In the genomic region with DNA sequence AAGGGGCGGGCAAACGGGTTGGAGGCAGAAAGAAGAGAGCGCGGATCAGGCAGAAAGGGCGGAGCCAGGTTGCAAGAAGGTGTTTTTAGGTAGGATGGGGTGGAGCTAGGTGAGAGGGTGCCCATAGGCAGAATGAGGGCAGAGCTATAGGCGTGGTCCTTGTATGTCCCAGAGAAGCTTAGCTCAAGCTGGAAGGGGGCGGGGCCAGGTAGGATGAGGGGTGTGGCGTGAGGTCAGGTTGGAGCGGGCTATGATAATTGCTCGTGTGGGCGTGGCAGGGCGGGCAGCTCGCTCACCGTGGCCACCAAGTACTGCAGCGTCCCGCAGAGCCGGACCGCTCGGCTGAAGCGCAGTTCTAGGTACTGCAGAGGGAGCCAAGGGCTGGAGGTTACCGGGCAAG, we compare ENCODE assay signal across 8 mouse cellular contexts. TPM values are rescaled to one million over a fixed set of nuclear protein-coding genes. Genes with fewer than 3 reads are reported as not detected.
A peak's percentile ranks its signal among the peaks of the same experiment; 100 is the strongest.
DNase-seq lines count a peak whose midpoint lies in the region; ATAC-seq and TF ChIP-seq lines count a peak whose summit lies in the region.

No protein-coding gene starts in this region.

- H3K4me1 ChIP-seq in hindbrain, embryonic 10.5 days (replicated peaks), result peaks cover 46% of the 10 kb centered on the region
- peaks cover 9% of the 10 kb centered on the region; the same call in 1 of the 2 replicates for H3K4me1 ChIP-seq in hindbrain, embryonic 11.5 days (replicated peaks; ENCODE audit: control insufficient read depth, insufficient read depth, low read length)
- H3K4me1 ChIP-seq in intestine, embryonic 16.5 days (ENCODE audit: control insufficient read depth, insufficient read depth, low read length), result peaks cover 18% of the 10 kb centered on the region
- H3K4me1 ChIP-seq in liver, embryonic 13.5 days (replicated peaks), result peaks cover 57% of the 10 kb centered on the region
- H3K4me1 ChIP-seq in stomach, embryonic 15.5 days, result peaks cover 31% of the 10 kb centered on the region
- H3K4me1 ChIP-seq in thymus, adult 2 months (replicated peaks; ENCODE audit: control insufficient read depth, insufficient read depth, low read length), result peaks cover 3% of the 10 kb centered on the region

- H3K27ac ChIP-seq in hindbrain, embryonic 10.5 days, result no peak overlapping the region
- no peak overlapping the region for H3K27ac ChIP-seq in hindbrain, embryonic 11.5 days (ENCODE audit: low read depth, low read length)
- no peak overlapping the region for H3K27ac ChIP-seq in intestine, embryonic 16.5 days (ENCODE audit: low read length)
- no peak overlapping the region for H3K27ac ChIP-seq in liver, embryonic 13.5 days
- no peak overlapping the region for H3K27ac ChIP-seq in stomach, embryonic 15.5 days
- H3K27ac ChIP-seq in thymus, adult 2 months (ENCODE audit: control insufficient read depth, insufficient read depth, low read length), result no peak overlapping the region

- H3K4me2 ChIP-seq in hindbrain, embryonic 11.5 days (replicated peaks; ENCODE audit: low read depth, low read length), result no peak overlapping the region
- peak overlapping the region; percentile 50 for H3K4me2 ChIP-seq in intestine, embryonic 16.5 days (ENCODE audit: low read depth, low read length)
- peak overlapping the region; percentile 2; the same call in 1 of the 2 replicates for H3K4me2 ChIP-seq in liver, embryonic 13.5 days
- H3K4me2 ChIP-seq in stomach, embryonic 15.5 days, result peak overlapping the region; percentile 54

- intact Hi-C loops in left cerebral cortex, postnatal 14 days (cut with DNase I), result loop anchor here (10.0 kb wide), 1 partner anchor 483 kb away; the partner anchor contains the start of gene Ocel1

- peaks cover 74% of the 10 kb centered on the region for H3K27me3 ChIP-seq in hindbrain, embryonic 10.5 days (ENCODE audit: insufficient read depth, poor library complexity, severe bottlenecking)
- peaks cover 39% of the 10 kb centered on the region for H3K27me3 ChIP-seq in hindbrain, embryonic 11.5 days (ENCODE audit: control insufficient read depth, insufficient read depth, low read length)
- H3K27me3 ChIP-seq in intestine, embryonic 16.5 days (replicated peaks; ENCODE audit: control insufficient read depth, insufficient read depth, low read length), result peaks cover 32% of the 10 kb centered on the region
- peaks cover 76% of the 10 kb centered on the region for H3K27me3 ChIP-seq in liver, embryonic 13.5 days
- peaks cover 38% of the 10 kb centered on the region for H3K27me3 ChIP-seq in stomach, embryonic 15.5 days (replicated peaks)
- peaks cover 4% of the 10 kb centered on the region; the same call in 1 of the 2 replicates for H3K27me3 ChIP-seq in thymus, adult 2 months (ENCODE audit: control insufficient read depth, insufficient read depth, low read length)

- peak overlapping the region; percentile 18; the same call in 1 of the 2 replicates for H3K4me3 ChIP-seq in hindbrain, embryonic 10.5 days
- no peak overlapping the region for H3K4me3 ChIP-seq in hindbrain, embryonic 11.5 days (ENCODE audit: low read depth, low read length)
- peak overlapping the region; percentile 38 for H3K4me3 ChIP-seq in intestine, embryonic 16.5 days (ENCODE audit: low read length)
- 0 out of 2 replicates have a peak overlapping the region, but pooled peaks have one; percentile 35 for H3K4me3 ChIP-seq in liver, embryonic 13.5 days (replicated peaks)
- peak overlapping the region; percentile 32 for H3K4me3 ChIP-seq in stomach, embryonic 15.5 days (replicated peaks)
- no peak overlapping the region for H3K4me3 ChIP-seq in thymus, adult 2 months (ENCODE audit: control insufficient read depth, insufficient read depth, low read length)

- WGBS in hindbrain, embryonic 10.5 days, result 6% methylated on average over 21 of the region's 21 CpGs
- WGBS in hindbrain, embryonic 11.5 days, result 6% methylated on average over 21 of the region's 21 CpGs
- 10% methylated on average over 21 of the region's 21 CpGs for WGBS in intestine, embryonic 16.5 days
- 10% methylated on average over 21 of the region's 21 CpGs for WGBS in liver, embryonic 13.5 days (ENCODE audit: insufficient replicate concordance)
- 5% methylated on average over 21 of the region's 21 CpGs for WGBS in stomach, embryonic 15.5 days
- WGBS in thymus, adult 2 months, result 10% methylated on average over 21 of the region's 21 CpGs

- TF ChIP-seq POLR2A in thymus, adult 2 months (IDR thresholded peaks at IDR 0.05; ENCODE audit: control insufficient read depth, extremely low read depth, insufficient read depth, low read length, poor library complexity), result no peak

- H3K36me3 ChIP-seq in hindbrain, embryonic 10.5 days, result peaks cover 45% of the 10 kb centered on the region
- H3K36me3 ChIP-seq in hindbrain, embryonic 11.5 days (ENCODE audit: control insufficient read depth, insufficient read depth, low read length), result no peaks in the 10 kb centered on the region; the same call in 1 of the 2 replicates
- peaks cover 13% of the 10 kb centered on the region for H3K36me3 ChIP-seq in intestine, embryonic 16.5 days (ENCODE audit: control insufficient read depth, insufficient read depth, low read length)
- peaks cover 32% of the 10 kb centered on the region for H3K36me3 ChIP-seq in liver, embryonic 13.5 days
- peaks cover 17% of the 10 kb centered on the region for H3K36me3 ChIP-seq in stomach, embryonic 15.5 days
- H3K36me3 ChIP-seq in thymus, adult 2 months (ENCODE audit: control insufficient read depth, insufficient read depth, low read length), result peaks cover 14% of the 10 kb centered on the region

- no peak overlapping the region for H3K9ac ChIP-seq in hindbrain, embryonic 11.5 days (ENCODE audit: low read depth, low read length)
- no peak overlapping the region for H3K9ac ChIP-seq in intestine, embryonic 16.5 days (ENCODE audit: low read depth, low read length)
- no peak overlapping the region for H3K9ac ChIP-seq in liver, embryonic 13.5 days
- no peak overlapping the region for H3K9ac ChIP-seq in stomach, embryonic 15.5 days

- no peak for ATAC-seq in hindbrain, embryonic 11.5 days (ENCODE audit: low FRiP score)
- ATAC-seq in intestine, embryonic 16.5 days, result peak; percentile 76
- peak; percentile 19; the same call in 1 of the 2 replicates for ATAC-seq in liver, embryonic 13.5 days (ENCODE audit: low read depth)
- peak; percentile 72 for ATAC-seq in stomach, embryonic 15.5 days (ENCODE audit: insufficient read depth, low FRiP score, low read depth)

- H3K9me3 ChIP-seq in hindbrain, embryonic 10.5 days, result no peaks in the 10 kb centered on the region
- no peaks in the 10 kb centered on the region for H3K9me3 ChIP-seq in hindbrain, embryonic 11.5 days (ENCODE audit: control insufficient read depth, low read length)
- H3K9me3 ChIP-seq in intestine, embryonic 16.5 days (ENCODE audit: control insufficient read depth, low read length), result no peaks in the 10 kb centered on the region
- H3K9me3 ChIP-seq in liver, embryonic 13.5 days (replicated peaks), result no peaks in the 10 kb centered on the region
- H3K9me3 ChIP-seq in stomach, embryonic 15.5 days, result no peaks in the 10 kb centered on the region

- DNase-seq in hindbrain, embryonic 10.5 days (ENCODE audit: low spot score), result no peak
- no peak for DNase-seq in hindbrain, embryonic 11.5 days (ENCODE audit: low spot score)
- peak; percentile 65 for DNase-seq in liver, embryonic 13.5 days
- no peak for DNase-seq in left cerebral cortex, postnatal 14 days (ENCODE audit: low spot score in 2 of 2)
- no peak for DNase-seq in gastrocnemius, postnatal 10 days
- DNase-seq in thymus, adult 2 months, result no peak

- TF ChIP-seq CTCF in thymus, adult 2 months (IDR thresholded peaks at IDR 0.05; ENCODE audit: borderline replicate concordance, control insufficient read depth, extremely low read depth, insufficient read depth, low read length, poor library complexity), result no peak

RNA-seq across cellular contexts. Expression of gene Slc5a5, which starts 1.2 kb away (rescaled TPM):
- polyA plus RNA-seq in hindbrain, embryonic 10.5 days (2016; fragmentation: Nextera tagmentation; extraction: Ambion mirVana), result 0.39 and 0.59 TPM in 2 replicates
- polyA plus RNA-seq in hindbrain, embryonic 11.5 days (2014; fragmentation: Nextera tagmentation; extraction: Ambion mirVana), result 0.47 and 0.71 TPM in 2 replicates
- polyA plus RNA-seq in intestine, embryonic 16.5 days (2015; fragmentation: Nextera tagmentation; extraction: Ambion mirVana), result 0.31 and 0.32 TPM in 2 replicates
- polyA plus RNA-seq in liver, embryonic 13.5 days (2015; fragmentation: Nextera tagmentation; extraction: Ambion mirVana), result 0.03 TPM in 2 replicates
- polyA plus RNA-seq in stomach, embryonic 15.5 days (2015; fragmentation: Nextera tagmentation; extraction: Ambion mirVana), result 4.1 and 6.0 TPM in 2 replicates
- total RNA-seq in left cerebral cortex, postnatal 14 days (2021), result 10 to 100 TPM in 1 of 2 experiments, 1 to 10 TPM in 1; 8.4 to 10.3 TPM
- total RNA-seq in gastrocnemius, postnatal 10 days (2021), result under 1 TPM in 1 of 2 experiments, not detected in 1; 0.09 TPM
- polyA plus RNA-seq in thymus, adult 2 months (2012; rRNA removed), result 0.80 and 1.4 TPM in 2 replicates

RNA-seq across cellular contexts. Expression of gene Rpl18a, which starts 5.9 kb away (rescaled TPM):
- polyA plus RNA-seq in hindbrain, embryonic 10.5 days (2016; fragmentation: Nextera tagmentation; extraction: Ambion mirVana), result 3,443 and 3,791 TPM in 2 replicates
- polyA plus RNA-seq in hindbrain, embryonic 11.5 days (2014; fragmentation: Nextera tagmentation; extraction: Ambion mirVana), result 3,048 and 3,182 TPM in 2 replicates
- polyA plus RNA-seq in intestine, embryonic 16.5 days (2015; fragmentation: Nextera tagmentation; extraction: Ambion mirVana), result 4,291 and 4,407 TPM in 2 replicates
- polyA plus RNA-seq in liver, embryonic 13.5 days (2015; fragmentation: Nextera tagmentation; extraction: Ambion mirVana), result 2,606 and 3,100 TPM in 2 replicates
- 3,920 and 3,932 TPM in 2 replicates for polyA plus RNA-seq in stomach, embryonic 15.5 days (2015; fragmentation: Nextera tagmentation; extraction: Ambion mirVana)
- 100 to 1,000 TPM; 581 to 588 TPM for total RNA-seq in left cerebral cortex, postnatal 14 days (2021)
- total RNA-seq in gastrocnemius, postnatal 10 days (2021), result 1,000 to 10,000 TPM; 1,533 to 1,604 TPM
- polyA plus RNA-seq in thymus, adult 2 months (2012; rRNA removed), result 7,420 and 8,337 TPM in 2 replicates

RNA-seq across cellular contexts. Expression of gene Map1s, which starts 14.4 kb away (rescaled TPM):
- polyA plus RNA-seq in hindbrain, embryonic 10.5 days (2016; fragmentation: Nextera tagmentation; extraction: Ambion mirVana), result 66.6 and 74.5 TPM in 2 replicates
- polyA plus RNA-seq in hindbrain, embryonic 11.5 days (2014; fragmentation: Nextera tagmentation; extraction: Ambion mirVana), result 32.3 and 34.3 TPM in 2 replicates
- polyA plus RNA-seq in intestine, embryonic 16.5 days (2015; fragmentation: Nextera tagmentation; extraction: Ambion mirVana), result 32.6 and 34.3 TPM in 2 replicates
- polyA plus RNA-seq in liver, embryonic 13.5 days (2015; fragmentation: Nextera tagmentation; extraction: Ambion mirVana), result 17.7 and 19.0 TPM in 2 replicates
- 39.5 and 44.7 TPM in 2 replicates for polyA plus RNA-seq in stomach, embryonic 15.5 days (2015; fragmentation: Nextera tagmentation; extraction: Ambion mirVana)
- total RNA-seq in left cerebral cortex, postnatal 14 days (2021), result 10 to 100 TPM; 70.4 to 84.5 TPM
- 10 to 100 TPM; 17.3 to 24.5 TPM for total RNA-seq in gastrocnemius, postnatal 10 days (2021)
- 145 and 151 TPM in 2 replicates for polyA plus RNA-seq in thymus, adult 2 months (2012; rRNA removed)

RNA-seq across cellular contexts. Expression of gene Ccdc124, which starts 17.6 kb away (rescaled TPM):
- 172 and 182 TPM in 2 replicates for polyA plus RNA-seq in hindbrain, embryonic 10.5 days (2016; fragmentation: Nextera tagmentation; extraction: Ambion mirVana)
- 162 and 173 TPM in 2 replicates for polyA plus RNA-seq in hindbrain, embryonic 11.5 days (2014; fragmentation: Nextera tagmentation; extraction: Ambion mirVana)
- 79.3 and 90.1 TPM in 2 replicates for polyA plus RNA-seq in intestine, embryonic 16.5 days (2015; fragmentation: Nextera tagmentation; extraction: Ambion mirVana)
- 70.9 and 76.5 TPM in 2 replicates for polyA plus RNA-seq in liver, embryonic 13.5 days (2015; fragmentation: Nextera tagmentation; extraction: Ambion mirVana)
- 90.9 and 91.3 TPM in 2 replicates for polyA plus RNA-seq in stomach, embryonic 15.5 days (2015; fragmentation: Nextera tagmentation; extraction: Ambion mirVana)
- 10 to 100 TPM; 85.4 to 87.5 TPM for total RNA-seq in left cerebral cortex, postnatal 14 days (2021)
- 10 to 100 TPM; 42.8 to 45.0 TPM for total RNA-seq in gastrocnemius, postnatal 10 days (2021)
- polyA plus RNA-seq in thymus, adult 2 months (2012; rRNA removed), result 51.8 and 53.4 TPM in 2 replicates

RNA-seq across cellular contexts. Expression of gene Kcnn1, which starts 28.3 kb away (rescaled TPM):
- polyA plus RNA-seq in hindbrain, embryonic 10.5 days (2016; fragmentation: Nextera tagmentation; extraction: Ambion mirVana), result 6.2 and 19.3 TPM in 2 replicates
- 10.7 and 12.2 TPM in 2 replicates for polyA plus RNA-seq in hindbrain, embryonic 11.5 days (2014; fragmentation: Nextera tagmentation; extraction: Ambion mirVana)
- 1.0 and 1.2 TPM in 2 replicates for polyA plus RNA-seq in intestine, embryonic 16.5 days (2015; fragmentation: Nextera tagmentation; extraction: Ambion mirVana)
- polyA plus RNA-seq in liver, embryonic 13.5 days (2015; fragmentation: Nextera tagmentation; extraction: Ambion mirVana), result 0.29 and 0.44 TPM in 2 replicates
- 1.5 and 2.1 TPM in 2 replicates for polyA plus RNA-seq in stomach, embryonic 15.5 days (2015; fragmentation: Nextera tagmentation; extraction: Ambion mirVana)
- total RNA-seq in left cerebral cortex, postnatal 14 days (2021), result 10 to 100 TPM; 17.2 to 19.2 TPM
- 1 to 10 TPM; 3.7 to 3.8 TPM for total RNA-seq in gastrocnemius, postnatal 10 days (2021)
- polyA plus RNA-seq in thymus, adult 2 months (2012; rRNA removed), result 4.2 and 6.4 TPM in 2 replicates

Comparison
In these comparisons a context has a peak if more than half of its experiments do, and no peak if none do; other contexts are left out.
1. H3K4me3 ChIP-seq: peak in hindbrain, embryonic 10.5 days (single experiment), intestine, embryonic 16.5 days (single experiment), liver, embryonic 13.5 days (single experiment) and stomach, embryonic 15.5 days (single experiment); none in hindbrain, embryonic 11.5 days (single experiment) and thymus, adult 2 months (single experiment).